Comparison of ENCODE assay signal across 10 mouse cellular contexts in the genomic region with DNA sequence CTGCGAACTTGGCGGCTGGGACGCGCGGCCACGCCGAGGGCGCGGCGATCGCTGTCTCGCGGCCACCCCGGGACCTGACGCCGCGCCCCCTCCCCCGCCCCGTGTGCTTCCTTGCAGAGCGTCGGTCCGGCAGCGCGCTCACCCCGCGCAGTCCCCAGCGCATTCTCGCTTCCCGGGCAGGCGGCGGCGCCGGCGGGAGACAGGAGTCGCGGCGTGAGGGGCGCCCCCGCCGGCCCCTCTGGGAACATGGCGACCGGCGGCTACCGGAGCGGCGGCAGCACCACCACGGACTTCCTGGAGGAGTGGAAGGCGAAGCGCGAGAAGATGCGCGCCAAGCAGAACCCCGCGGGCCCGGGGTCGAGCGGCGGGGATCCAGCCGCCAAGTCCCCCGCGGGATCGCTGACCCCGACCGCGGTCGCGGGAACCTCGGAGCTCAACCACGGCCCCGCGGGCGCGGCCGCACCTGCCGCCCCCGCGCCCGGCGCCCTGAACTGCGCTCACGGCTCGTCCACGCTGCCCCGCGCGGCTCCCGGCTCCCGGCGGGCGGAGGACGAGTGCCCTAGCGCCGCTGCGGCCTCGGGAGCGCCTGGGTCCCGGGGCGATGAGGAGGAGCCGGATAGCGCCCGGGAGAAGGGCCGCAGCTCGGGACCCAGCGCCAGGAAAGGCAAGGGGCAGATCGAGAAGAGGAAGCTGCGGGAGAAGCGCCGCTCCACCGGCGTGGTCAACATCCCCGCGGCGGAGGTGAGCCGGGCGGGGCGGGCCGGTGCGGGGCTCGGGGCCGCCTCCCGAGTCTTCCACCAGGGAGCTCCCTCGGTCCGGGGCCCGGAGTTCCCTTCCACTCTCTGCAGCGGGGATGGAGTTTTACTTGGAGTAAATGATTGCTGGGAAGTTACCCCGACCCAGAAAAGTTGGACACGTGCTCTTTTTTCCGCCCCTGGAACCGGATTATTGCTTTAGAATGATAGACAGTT. TPM values are rescaled to one million over a fixed set of nuclear protein-coding genes. Genes with fewer than 3 reads are reported as not detected.
DNase-seq lines count a peak whose midpoint lies in the region; ATAC-seq lines count a peak whose summit lies in the region.
"Had no signal": no experiment of that assay in that cellular context is flagged by ENCODE, and none has a peak within 500 bp of the region (broad histone marks: within the 10 kb centered on the region; RNA-seq: fewer than 3 reads in every experiment).

No protein-coding gene starts in this region.

- H3K9me3 ChIP-seq in erythroblast, embryonic 14.5 days (ENCODE audit: control insufficient read depth, low read length) = no peaks in the 10 kb centered on the region
- no peaks in the 10 kb centered on the region for H3K9me3 ChIP-seq in hindbrain, embryonic 13.5 days
- H3K9me3 ChIP-seq in midbrain, embryonic 10.5 days (replicated peaks) = no peaks in the 10 kb centered on the region
- no peaks in the 10 kb centered on the region for H3K9me3 ChIP-seq in stomach, embryonic 16.5 days (replicated peaks; ENCODE audit: control insufficient read depth, low read length)

- H3K4me3 ChIP-seq in erythroblast, embryonic 14.5 days (replicated peaks) = peak overlapping the region; percentile 84
- H3K4me3 ChIP-seq in hindbrain, embryonic 13.5 days = peak overlapping the region; percentile 74
- H3K4me3 ChIP-seq in midbrain, embryonic 10.5 days = peak overlapping the region; percentile 92
- H3K4me3 ChIP-seq in stomach, embryonic 16.5 days (replicated peaks; ENCODE audit: low read length) = peak overlapping the region; percentile 82

- intact Hi-C loops in left cerebral cortex, postnatal 4 days (cut with DNase I) = no loop called here

- peaks cover 19% of the 10 kb centered on the region for H3K36me3 ChIP-seq in erythroblast, embryonic 14.5 days (ENCODE audit: control insufficient read depth)
- H3K36me3 ChIP-seq in hindbrain, embryonic 13.5 days = no peaks in the 10 kb centered on the region
- H3K36me3 ChIP-seq in midbrain, embryonic 10.5 days = peaks cover 12% of the 10 kb centered on the region; the same call in 1 of the 2 replicates
- no peaks in the 10 kb centered on the region for H3K36me3 ChIP-seq in stomach, embryonic 16.5 days (ENCODE audit: control insufficient read depth, insufficient read depth, low read length)

- DNase-seq in cerebellum, adult 11-12 months = peak; percentile 16
- DNase-seq in frontal cortex, postnatal 10 days (ENCODE audit: low spot score in 2 of 2) = peak; percentile 5 to 25
- DNase-seq in left cerebral cortex, postnatal 4 days = peak; percentile 44
- peak; percentile 71 for DNase-seq in midbrain, embryonic 10.5 days (ENCODE audit: low spot score)

- under 1% methylated on average over 107 of the region's 129 CpGs for WGBS in hindbrain, embryonic 13.5 days
- WGBS in midbrain, embryonic 10.5 days = under 1% methylated on average over 122 of the region's 129 CpGs
- under 1% methylated on average over 108 of the region's 129 CpGs for WGBS in stomach, embryonic 16.5 days

- H3K27ac ChIP-seq in hindbrain, embryonic 13.5 days = peak overlapping the region; percentile 52
- H3K27ac ChIP-seq in midbrain, embryonic 10.5 days (replicated peaks) = peak overlapping the region; percentile 90
- H3K27ac ChIP-seq in stomach, embryonic 16.5 days (ENCODE audit: low read length) = peak overlapping the region; percentile 90

- peak overlapping the region; percentile 96 for H3K4me2 ChIP-seq in hindbrain, embryonic 13.5 days
- peak overlapping the region; percentile 77 for H3K4me2 ChIP-seq in stomach, embryonic 16.5 days (ENCODE audit: low read depth, low read length)

- no peak for ATAC-seq in erythroblast, adult 5-6 weeks (replicated peaks; ENCODE audit: low FRiP score, poor library complexity, severe bottlenecking)
- peak; percentile 65 for ATAC-seq in hindbrain, embryonic 13.5 days (ENCODE audit: low FRiP score)
- peak; percentile 34; the same call in 1 of the 2 replicates for ATAC-seq in stomach, embryonic 16.5 days (ENCODE audit: insufficient read depth, low FRiP score)

- H3K27me3 ChIP-seq in erythroblast, embryonic 14.5 days (ENCODE audit: control insufficient read depth) = peaks cover 27% of the 10 kb centered on the region
- peaks cover 27% of the 10 kb centered on the region for H3K27me3 ChIP-seq in hindbrain, embryonic 13.5 days
- peaks cover 25% of the 10 kb centered on the region for H3K27me3 ChIP-seq in midbrain, embryonic 10.5 days (ENCODE audit: low read depth, poor library complexity, severe bottlenecking)
- H3K27me3 ChIP-seq in stomach, embryonic 16.5 days (ENCODE audit: control insufficient read depth, insufficient read depth, low read length) = no peaks in the 10 kb centered on the region
- H3K27me3 ChIP-seq: CH12.LX had no signal

- peak overlapping the region; percentile 81 for H3K9ac ChIP-seq in hindbrain, embryonic 13.5 days
- peak overlapping the region; percentile 80 for H3K9ac ChIP-seq in stomach, embryonic 16.5 days (ENCODE audit: low read length)

- peaks cover 51% of the 10 kb centered on the region for H3K4me1 ChIP-seq in erythroblast, embryonic 14.5 days (ENCODE audit: control insufficient read depth)
- peaks cover 17% of the 10 kb centered on the region for H3K4me1 ChIP-seq in hindbrain, embryonic 13.5 days (replicated peaks)
- peaks cover 30% of the 10 kb centered on the region for H3K4me1 ChIP-seq in midbrain, embryonic 10.5 days
- no peaks in the 10 kb centered on the region; the same call in 1 of the 2 replicates for H3K4me1 ChIP-seq in stomach, embryonic 16.5 days (ENCODE audit: control insufficient read depth, insufficient read depth, low read length)

RNA-seq across cellular contexts. Expression of gene Pawr, which starts 0.9 kb away (rescaled TPM):
- polyA plus RNA-seq in erythroblast, embryonic 14.5 days (2012) = 0.75 and 1.3 TPM in 2 replicates
- not detected in 2 replicates for total RNA-seq in erythroblast, adult 5-6 weeks (2015; ENCODE audit: low replicate concordance)
- not detected in 2 replicates for total RNA-seq in erythroblast, adult 5-6 weeks (2017; ENCODE audit: low replicate concordance)
- polyA plus RNA-seq in hindbrain, embryonic 13.5 days (2015; fragmentation: Nextera tagmentation; extraction: Ambion mirVana) = 3.2 and 4.6 TPM in 2 replicates
- 1 to 10 TPM; 2.9 to 3.9 TPM for total RNA-seq in left cerebral cortex, postnatal 4 days (2021)
- polyA plus RNA-seq in midbrain, embryonic 10.5 days (2016; fragmentation: Nextera tagmentation; extraction: Ambion mirVana) = 9.6 and 12.6 TPM in 2 replicates
- 6.2 and 7.1 TPM in 2 replicates for polyA plus RNA-seq in stomach, embryonic 16.5 days (2015; fragmentation: Nextera tagmentation; extraction: Ambion mirVana)
- total RNA-seq: CH12.LX; neutrophil, adult 5-6 weeks had no signal

Comparison
In these comparisons a context has a peak if more than half of its experiments do, and no peak if none do; other contexts are left out.
1. DNase-seq: peak in every context shown above with its lines; median percentile 71 in midbrain, embryonic 10.5 days; 44 in left cerebral cortex, postnatal 4 days; 16 in cerebellum, adult 11-12 months; 15 in frontal cortex, postnatal 10 days.